Mouse (Mus musculus): ENCODE results near the gene Tcaim. TPM values are rescaled to one million over a fixed set of nuclear protein-coding genes. Genes with fewer than 3 reads are reported as not detected.

Gene Tcaim
- total and polyA plus RNA-seq, 3 experiments, result 0.95 to 7.2 (median 7.1) TPM

DNA sequence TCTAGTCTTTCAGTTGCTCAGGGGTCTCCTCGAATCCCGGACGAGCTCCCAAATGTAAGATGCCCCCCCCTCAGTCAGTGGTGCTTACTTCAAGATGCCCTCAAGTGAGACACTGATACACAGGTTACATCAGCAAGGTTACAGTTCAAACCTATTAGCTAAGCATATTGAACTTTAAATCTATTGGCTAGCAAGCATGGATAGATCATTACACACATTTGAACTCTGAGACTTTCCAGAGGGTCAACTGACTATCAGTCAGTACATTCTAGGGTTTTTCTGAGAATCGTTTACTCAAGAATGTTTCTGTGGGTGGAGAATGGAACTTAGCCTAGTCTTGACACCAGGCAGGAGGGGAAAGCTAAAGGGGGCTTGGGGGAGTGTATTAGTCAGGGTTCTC is 67.3 kb downstream of the Tcaim start:
- Histone ChIP-seq H3K4me1 (ENCODE audit: insufficient read depth, low read depth, low read length) (no peaks in the 10 kb centered on the region), H3K27me3 (ENCODE audit: insufficient read depth, low read length) (peaks cover 7% of the 10 kb centered on the region), H3K9me3 (replicated peaks) (peaks cover 5% of the 10 kb centered on the region; the same call in 1 of the 2 replicates), H3K4me3 (ENCODE audit: low read depth, low read length) (no peak overlapping the region), H3K36me3 (replicated peaks) (no peaks in the 10 kb centered on the region)
- DNase-seq (ENCODE audit: low spot score) (no peak), ATAC-seq (ENCODE audit: extremely low read depth, insufficient number of reproducible peaks, low FRiP score, poor library complexity, severe bottlenecking) (no peak)
- TF ChIP-seq POLR2AphosphoS5 (IDR thresholded peaks at IDR 0.05; ENCODE audit: insufficient replicate concordance, low read depth, low read length) (no peak), CTCF (IDR thresholded peaks at IDR 0.05; ENCODE audit: low read depth, low read length) (no peak), GATA2 (IDR thresholded peaks at IDR 0.05; ENCODE audit: borderline replicate concordance, low read depth, low read length) (no peak)

DNA sequence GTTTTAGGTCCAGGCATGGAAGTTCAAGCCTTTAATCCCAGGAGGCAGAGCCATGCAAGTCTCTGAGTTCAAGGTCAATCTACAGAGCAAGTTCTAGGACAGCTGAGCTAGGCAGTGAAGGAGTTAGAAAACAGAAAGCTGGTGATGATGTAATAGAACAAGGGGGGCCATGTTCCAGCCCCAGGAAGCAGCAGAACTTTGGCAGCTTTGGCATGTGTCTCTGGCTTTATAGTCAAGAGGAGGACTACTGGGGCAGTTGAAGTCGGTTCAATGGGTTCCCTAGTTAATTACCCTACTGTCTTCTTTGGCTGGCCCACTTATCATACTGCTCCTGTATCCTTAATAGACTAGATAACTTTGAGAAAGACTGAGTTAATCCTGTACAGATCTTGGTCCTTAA is 69.3 kb downstream of the Tcaim start:
- peaks cover 5% of the 10 kb centered on the region; the same call in 1 of the 2 replicates for H3K9me3 ChIP-seq (replicated peaks)
- H3K36me3 ChIP-seq (replicated peaks), result no peaks in the 10 kb centered on the region
- DNase-seq (ENCODE audit: low spot score) (no peak), ATAC-seq (ENCODE audit: extremely low read depth, insufficient number of reproducible peaks, low FRiP score, poor library complexity, severe bottlenecking) (no peak)
- TF ChIP-seq CTCF (IDR thresholded peaks at IDR 0.05; ENCODE audit: low read depth, low read length), result no peak
- TF ChIP-seq GATA1 (IDR thresholded peaks at IDR 0.05; ENCODE audit: borderline replicate concordance, low read length), result no peak
- no peak for TF ChIP-seq GATA2 (IDR thresholded peaks at IDR 0.05; ENCODE audit: borderline replicate concordance, low read depth, low read length)
- TF ChIP-seq POLR2AphosphoS5 (IDR thresholded peaks at IDR 0.05; ENCODE audit: insufficient replicate concordance, low read depth, low read length), result no peak
- no peak for TF ChIP-seq TAL1 (conservative IDR thresholded peaks at IDR 0.05; ENCODE audit: low read depth, low read length)
- H3K27me3 ChIP-seq (ENCODE audit: insufficient read depth, low read length), result peaks cover 7% of the 10 kb centered on the region
- H3K4me3 ChIP-seq (ENCODE audit: low read depth, low read length), result no peak overlapping the region
- H3K4me1 ChIP-seq (ENCODE audit: insufficient read depth, low read depth, low read length), result peaks cover 2% of the 10 kb centered on the region; the same call in 1 of the 2 replicates

DNA sequence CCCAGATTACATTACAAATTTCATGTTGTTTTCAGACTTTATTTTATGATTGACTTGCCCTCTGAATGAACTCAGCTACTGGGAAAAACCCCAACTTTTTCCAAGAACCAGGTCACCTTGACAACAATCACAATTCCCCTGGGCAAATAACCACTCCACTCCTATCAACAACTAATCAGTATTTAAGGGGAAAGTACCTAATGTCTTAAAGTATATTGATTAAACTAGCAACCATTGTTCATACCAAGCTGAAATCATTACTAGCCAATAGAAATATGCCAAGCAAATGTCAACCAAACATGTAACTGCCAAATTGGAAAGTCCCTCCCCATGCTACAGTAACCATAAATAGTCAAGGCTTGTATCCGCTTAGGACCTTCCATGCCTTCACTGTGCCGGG is 69.8 kb downstream of the Tcaim start:
- TF ChIP-seq TAL1 (conservative IDR thresholded peaks at IDR 0.05; ENCODE audit: low read depth, low read length), result no peak
- no peak for TF ChIP-seq POLR2AphosphoS5 (IDR thresholded peaks at IDR 0.05; ENCODE audit: insufficient replicate concordance, low read depth, low read length)
- TF ChIP-seq CTCF (IDR thresholded peaks at IDR 0.05; ENCODE audit: low read depth, low read length), result no peak
- TF ChIP-seq GATA2 (IDR thresholded peaks at IDR 0.05; ENCODE audit: borderline replicate concordance, low read depth, low read length), result no peak
- TF ChIP-seq GATA1 (IDR thresholded peaks at IDR 0.05; ENCODE audit: borderline replicate concordance, low read length), result no peak
- no peak for DNase-seq (ENCODE audit: low spot score)
- ATAC-seq (ENCODE audit: extremely low read depth, insufficient number of reproducible peaks, low FRiP score, poor library complexity, severe bottlenecking), result no peak
- no peaks in the 10 kb centered on the region for H3K36me3 ChIP-seq (replicated peaks)
- peaks cover 2% of the 10 kb centered on the region; the same call in 1 of the 2 replicates for H3K4me1 ChIP-seq (ENCODE audit: insufficient read depth, low read depth, low read length)
- H3K9me3 ChIP-seq (replicated peaks), result peaks cover 5% of the 10 kb centered on the region; the same call in 1 of the 2 replicates
- H3K4me3 ChIP-seq (ENCODE audit: low read depth, low read length), result no peak overlapping the region
- peaks cover 5% of the 10 kb centered on the region for H3K27me3 ChIP-seq (ENCODE audit: insufficient read depth, low read length)

DNA sequence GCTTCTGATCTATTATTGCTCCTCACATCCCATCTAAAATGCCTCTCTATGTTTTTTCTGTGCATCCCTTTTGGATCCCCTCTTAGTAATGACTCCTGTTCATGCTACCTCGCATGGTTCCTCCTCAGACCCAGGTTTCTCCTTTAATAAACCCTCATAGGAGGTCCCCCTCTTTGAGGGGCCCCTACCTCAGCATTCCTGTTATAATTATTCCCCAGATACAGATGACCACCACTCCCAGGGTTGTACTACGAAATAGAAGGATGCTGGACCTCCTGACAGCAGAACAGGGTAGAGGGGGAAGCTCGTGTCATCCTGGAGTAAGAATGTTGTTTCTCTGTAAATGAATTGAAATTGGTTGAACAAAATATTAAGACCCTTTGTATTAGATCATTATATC is 80.0 kb downstream of the Tcaim start, which contains the start of gene Zkscan7:
Gene Zkscan7, plus strand, starts transcription at position 301 of the 400 bp plus-strand sequence.
- TF ChIP-seq CTCF (IDR thresholded peaks at IDR 0.05; ENCODE audit: low read depth, low read length), result no peak
- no peak for TF ChIP-seq TAL1 (conservative IDR thresholded peaks at IDR 0.05; ENCODE audit: low read depth, low read length)
- DNase-seq (ENCODE audit: low spot score), result no peak
- H3K27me3 ChIP-seq (ENCODE audit: insufficient read depth, low read length), result peaks cover 6% of the 10 kb centered on the region
- no peaks in the 10 kb centered on the region for H3K9me3 ChIP-seq (replicated peaks)
- no peak for ATAC-seq (ENCODE audit: extremely low read depth, insufficient number of reproducible peaks, low FRiP score, poor library complexity, severe bottlenecking)
- H3K4me1 ChIP-seq (ENCODE audit: insufficient read depth, low read depth, low read length), result no peaks in the 10 kb centered on the region
- no peaks in the 10 kb centered on the region for H3K36me3 ChIP-seq (replicated peaks)
- H3K4me3 ChIP-seq (ENCODE audit: low read depth, low read length), result no peak within 1 kb of the TSS

Other genes with a start within 250 kb of the Tcaim start
- gene Topaz1, start 58.2 kb upstream of the Tcaim start, total RNA-seq (2014; fragmentation: Nextera tagmentation), result not detected in 2 replicates
- gene Topaz1, start 58.2 kb upstream of the Tcaim start, total RNA-seq (2017), result 0.11 TPM in 1 of 2 replicates, not detected in the other
- gene Topaz1, start 58.2 kb upstream of the Tcaim start, polyA plus RNA-seq (2012), result not detected in 2 replicates
- gene Gm35549, start 38.5 kb downstream of the Tcaim start, total RNA-seq (2014; fragmentation: Nextera tagmentation), result not detected in 2 replicates
- gene Gm35549, start 38.5 kb downstream of the Tcaim start, total RNA-seq (2017), result not detected in 2 replicates
- gene Gm35549, start 38.5 kb downstream of the Tcaim start, polyA plus RNA-seq (2012), result not detected in 2 replicates
- gene Zfp445, start 60.5 kb downstream of the Tcaim start, total RNA-seq (2014; fragmentation: Nextera tagmentation), result 107 and 125 TPM in 2 replicates
- gene Zfp445, start 60.5 kb downstream of the Tcaim start, total RNA-seq (2017), result 89.4 and 113 TPM in 2 replicates
- gene Zfp445, start 60.5 kb downstream of the Tcaim start, polyA plus RNA-seq (2012), result 4.6 and 6.6 TPM in 2 replicates
- not detected in 2 replicates for gene Zkscan7, start 80.1 kb downstream of the Tcaim start, total RNA-seq (2014; fragmentation: Nextera tagmentation)
- gene Zkscan7, start 80.1 kb downstream of the Tcaim start, total RNA-seq (2017), result 0.12 and 0.22 TPM in 2 replicates
- not detected in 2 replicates for gene Zkscan7, start 80.1 kb downstream of the Tcaim start, polyA plus RNA-seq (2012)
- gene Zfp105, start 117.5 kb downstream of the Tcaim start, total RNA-seq (2014; fragmentation: Nextera tagmentation), result 21.5 and 22.5 TPM in 2 replicates
- 8.4 and 10.1 TPM in 2 replicates for gene Zfp105, start 117.5 kb downstream of the Tcaim start, total RNA-seq (2017)
- gene Zfp105, start 117.5 kb downstream of the Tcaim start, polyA plus RNA-seq (2012), result 2.1 and 2.5 TPM in 2 replicates
- gene 1110059G10Rik, start 145.5 kb downstream of the Tcaim start, total RNA-seq (2014; fragmentation: Nextera tagmentation), result 8.7 and 22.0 TPM in 2 replicates
- gene 1110059G10Rik, start 145.5 kb downstream of the Tcaim start, total RNA-seq (2017), result 38.1 and 45.7 TPM in 2 replicates
- 1.6 and 3.0 TPM in 2 replicates for gene 1110059G10Rik, start 145.5 kb downstream of the Tcaim start, polyA plus RNA-seq (2012)
- gene Kif15, start 145.5 kb downstream of the Tcaim start, total RNA-seq (2014; fragmentation: Nextera tagmentation), result 255 and 272 TPM in 2 replicates
- gene Kif15, start 145.5 kb downstream of the Tcaim start, total RNA-seq (2017), result 197 and 222 TPM in 2 replicates
- 16.9 and 23.5 TPM in 2 replicates for gene Kif15, start 145.5 kb downstream of the Tcaim start, polyA plus RNA-seq (2012)
- gene Tmem42, start 215.8 kb downstream of the Tcaim start, total RNA-seq (2014; fragmentation: Nextera tagmentation), result 2.8 and 5.1 TPM in 2 replicates
- 8.0 and 8.2 TPM in 2 replicates for gene Tmem42, start 215.8 kb downstream of the Tcaim start, total RNA-seq (2017)
- 2.1 and 4.7 TPM in 2 replicates for gene Tmem42, start 215.8 kb downstream of the Tcaim start, polyA plus RNA-seq (2012)
- gene Tgm4, start 229.2 kb downstream of the Tcaim start, total RNA-seq (2014; fragmentation: Nextera tagmentation), result not detected in 2 replicates
- 0.17 and 0.33 TPM in 2 replicates for gene Tgm4, start 229.2 kb downstream of the Tcaim start, total RNA-seq (2017)
- not detected in 2 replicates for gene Tgm4, start 229.2 kb downstream of the Tcaim start, polyA plus RNA-seq (2012)

All from G1E (cell line).